9 mouse cellular contexts compared by ENCODE assay signal in genomic region chr11:69171626-69172025, GRCm38 (mm10). TPM values are rescaled to one million over a fixed set of nuclear protein-coding genes. Genes with fewer than 3 reads are reported as not detected.
A peak's percentile ranks its signal among the peaks of the same experiment; 100 is the strongest.
DNase-seq lines count a peak whose midpoint lies in the region; TF ChIP-seq lines count a peak whose summit lies in the region.
"Had no signal": no experiment of that assay in that cellular context is flagged by ENCODE, and none has a peak within 500 bp of the region (broad histone marks: within the 10 kb centered on the region; RNA-seq: fewer than 3 reads in every experiment).

No protein-coding gene starts in this region.

- H3K4me3 ChIP-seq in layer of hippocampus, adult 2 months, result no peak overlapping the region
- H3K4me3 ChIP-seq in MEL (ENCODE audit: control insufficient read depth in 1 of 2, insufficient read depth in 1 of 2, low read depth in 2 of 2, low read length in 2 of 2), result peak overlapping the region in 1 of 2 experiments; percentile 33; a peak in 1 of 4 replicates

- TF ChIP-seq RAD21 in MEL (IDR thresholded peaks at IDR 0.05; ENCODE audit: low read depth, low read length), result peak; percentile 44

- no peak overlapping the region for H3K27ac ChIP-seq in layer of hippocampus, adult 2 months
- no peak overlapping the region for H3K27ac ChIP-seq in MEL (ENCODE audit: control insufficient read depth, low read depth, low read length)

- H3K9ac ChIP-seq in MEL (ENCODE audit: control insufficient read depth, low read depth, low read length, poor library complexity, severe bottlenecking), result no peak overlapping the region

- peak; percentile 46 to 59 for DNase-seq in layer of hippocampus, adult 2 months (ENCODE audit: low spot score in 2 of 2)
- DNase-seq in layer of hippocampus, adult 8-10 months (ENCODE audit: low spot score in 2 of 2), result no peak
- peak; percentile 72 for DNase-seq in MEL (ENCODE audit: low read depth, low spot score)
- peak; percentile 44 for DNase-seq in c-Kit-positive CD71-positive TER-119-positive erythroid progenitor cells, embryonic 14.5 days (ENCODE audit: low spot score)
- peak; percentile 85 for DNase-seq in gastrocnemius, postnatal 25 days
- peak; percentile 60 for DNase-seq in left cerebral cortex, postnatal 4 days
- peak; percentile 70 for DNase-seq in ovary, postnatal 36 days (ENCODE audit: low spot score)
- DNase-seq in Muller cell, postnatal 12 days (ENCODE audit: inconsistent ontology term), result no peak

- 0 out of 4 replicates have a peak, but pooled peaks cover 0 to 2% of the 10 kb centered on the region in 2 experiments for H3K4me1 ChIP-seq in MEL (ENCODE audit: control insufficient read depth in 1 of 2, insufficient read depth in 2 of 2, low read length in 2 of 2)

- no peak for TF ChIP-seq POLR2A in MEL (IDR thresholded peaks at IDR 0.05; ENCODE audit: control insufficient read depth in 1 of 2, insufficient read depth in 1 of 2, low read depth in 1 of 2, low read length in 2 of 2, poor library complexity in 1 of 2)

- H3K79me2 ChIP-seq in MEL (ENCODE audit: control insufficient read depth, insufficient read depth, low read length, poor library complexity), result no peaks in the 10 kb centered on the region

- no peaks in the 10 kb centered on the region for H3K36me3 ChIP-seq in MEL (ENCODE audit: control insufficient read depth in 1 of 2, insufficient read depth in 2 of 2, low read length in 2 of 2)

- H3K27me3 ChIP-seq in MEL (ENCODE audit: control insufficient read depth in 1 of 2, insufficient read depth in 2 of 2, low read length in 2 of 2), result peaks cover 19 to 26% of the 10 kb centered on the region in 2 experiments

- H3K9me3 ChIP-seq in MEL (replicated peaks; ENCODE audit: insufficient read depth, low read length), result no peaks in the 10 kb centered on the region

- intact Hi-C loops in left cerebral cortex, postnatal 4 days (cut with DNase I), result no loop called here

- TF ChIP-seq EP300 in MEL (IDR thresholded peaks at IDR 0.05; ENCODE audit: low read depth in 1 of 2, low read length in 2 of 2), result no peak

- peak; percentile 93 for TF ChIP-seq CTCF in layer of hippocampus, adult 2 months (conservative IDR thresholded peaks at IDR 0.05)
- TF ChIP-seq CTCF in MEL (IDR thresholded peaks at IDR 0.05 in 2 of 3, conservative IDR thresholded peaks at IDR 0.05 in 1 of 3; ENCODE audit: control insufficient read depth in 1 of 3, insufficient read depth in 1 of 3, low read depth in 2 of 3, low read length in 3 of 3, poor library complexity in 1 of 3, severe bottlenecking in 1 of 3), result peak; percentile 85 to 93 (median 88)

TF ChIP-seq in MEL, 35 proteins besides CTCF, POLR2A, EP300 and RAD21:
- TF ChIP-seq ZMIZ1 (IDR thresholded peaks at IDR 0.05; ENCODE audit: low read depth, low read length), result no peak
- peak; percentile 27; the same call in 1 of the 2 replicates for TF ChIP-seq ZC3H11A (IDR thresholded peaks at IDR 0.05; ENCODE audit: low read depth, low read length)
- TF ChIP-seq SMC3 (IDR thresholded peaks at IDR 0.05; ENCODE audit: low read depth, low read length), result peak; percentile 74
TF ChIP-seq in MEL: peak in this region for 2.

RNA-seq across cellular contexts. Expression of gene Alox12b, which starts 14.8 kb away (rescaled TPM):
- total RNA-seq in layer of hippocampus, adult 2 months (2021), result 10 to 100 TPM in 1 of 2 experiments, 1 to 10 TPM in 1; 8.7 to 12.2 TPM
- 10 to 100 TPM in 2 of 4 experiments, 1 to 10 TPM in 2; 5.9 to 14.5 (median 10.5) TPM for total RNA-seq in layer of hippocampus, adult 8-10 months (2022)
- not detected in 2 replicates for total RNA-seq in MEL (2012; rRNA removed)
- not detected for polyA plus RNA-seq in MEL (2012; ENCODE audit: insufficient read depth in 1 of 2, insufficient read length in 2 of 2, low read depth in 1 of 2, low replicate concordance in 2 of 2, missing spikeins in 1 of 2)
- total RNA-seq in gastrocnemius, postnatal 25 days (2021), result under 1 TPM in 1 of 2 experiments, not detected in 1; 0.18 TPM
- under 1 TPM; 0.16 to 0.18 TPM for total RNA-seq in left cerebral cortex, postnatal 4 days (2021)
- polyA plus RNA-seq: heart, embryonic 16.5 days had no signal

RNA-seq across cellular contexts. Expression of gene Alox8, which starts 26.0 kb away (rescaled TPM):
- 1 to 10 TPM; 7.5 to 8.2 TPM for total RNA-seq in layer of hippocampus, adult 2 months (2021)
- total RNA-seq in layer of hippocampus, adult 8-10 months (2022), result 10 to 100 TPM in 1 of 4 experiments, 1 to 10 TPM in 3; 8.4 to 10.1 (median 9.3) TPM
- total RNA-seq in MEL (2012; rRNA removed), result 0.31 and 0.56 TPM in 2 replicates
- under 1 TPM in 1 of 2 experiments, not detected in 1; 0.07 TPM for polyA plus RNA-seq in MEL (2012; ENCODE audit: insufficient read depth in 1 of 2, insufficient read length in 2 of 2, low read depth in 1 of 2, low replicate concordance in 2 of 2, missing spikeins in 1 of 2)
- not detected for total RNA-seq in gastrocnemius, postnatal 25 days (2021)
- 1 to 10 TPM; 1.2 to 2.5 TPM for total RNA-seq in left cerebral cortex, postnatal 4 days (2021)

RNA-seq across cellular contexts. Expression of gene Aloxe3, which starts 45.9 kb away (rescaled TPM):
- total RNA-seq in layer of hippocampus, adult 2 months (2021), result 10 to 100 TPM in 1 of 2 experiments, 1 to 10 TPM in 1; 7.8 to 11.1 TPM
- total RNA-seq in layer of hippocampus, adult 8-10 months (2022), result 10 to 100 TPM in 2 of 4 experiments, 1 to 10 TPM in 2; 8.8 to 14.4 (median 10.1) TPM
- total RNA-seq in MEL (2012; rRNA removed), result not detected in 2 replicates
- polyA plus RNA-seq in MEL (2012; ENCODE audit: insufficient read depth in 1 of 2, insufficient read length in 2 of 2, low read depth in 1 of 2, low replicate concordance in 2 of 2, missing spikeins in 1 of 2), result under 1 TPM in 1 of 2 experiments, not detected in 1; 0.13 TPM
- not detected for total RNA-seq in gastrocnemius, postnatal 25 days (2021)
- total RNA-seq in left cerebral cortex, postnatal 4 days (2021), result 10 to 100 TPM; 10.8 to 13.1 TPM

RNA-seq across cellular contexts. Expression of gene 9130213A22Rik, which starts 49.2 kb away (rescaled TPM):
- total RNA-seq in layer of hippocampus, adult 2 months (2021), result 1 to 10 TPM; 1.4 to 1.5 TPM
- 1 to 10 TPM; 1.4 to 1.7 (median 1.5) TPM for total RNA-seq in layer of hippocampus, adult 8-10 months (2022)
- 0.08 TPM in 1 of 2 replicates, not detected in the other for total RNA-seq in MEL (2012; rRNA removed)
- under 1 TPM in 1 of 2 experiments, not detected in 1; 0.26 TPM for polyA plus RNA-seq in MEL (2012; ENCODE audit: insufficient read depth in 1 of 2, insufficient read length in 2 of 2, low read depth in 1 of 2, low replicate concordance in 2 of 2, missing spikeins in 1 of 2)
- total RNA-seq in gastrocnemius, postnatal 25 days (2021), result under 1 TPM in 1 of 2 experiments, not detected in 1; 0.21 TPM
- 1 to 10 TPM; 1.2 to 1.7 TPM for total RNA-seq in left cerebral cortex, postnatal 4 days (2021)

RNA-seq across cellular contexts. Expression of gene Hes7, which starts 51.4 kb away (rescaled TPM):
- 1 to 10 TPM in 1 of 2 experiments, under 1 TPM in 1; 0.79 to 1.0 TPM for total RNA-seq in layer of hippocampus, adult 2 months (2021)
- total RNA-seq in layer of hippocampus, adult 8-10 months (2022), result 1 to 10 TPM in 3 of 4 experiments, under 1 TPM in 1; 0.97 to 1.8 (median 1.2) TPM
- total RNA-seq in MEL (2012; rRNA removed), result 0.08 TPM in 1 of 2 replicates, not detected in the other
- polyA plus RNA-seq in MEL (2012; ENCODE audit: insufficient read depth in 1 of 2, insufficient read length in 2 of 2, low read depth in 1 of 2, low replicate concordance in 2 of 2, missing spikeins in 1 of 2), result 1 to 10 TPM in 1 of 2 experiments, not detected in 1; 1.4 TPM
- not detected for total RNA-seq in gastrocnemius, postnatal 25 days (2021)
- total RNA-seq in left cerebral cortex, postnatal 4 days (2021), result 1 to 10 TPM; 2.3 to 2.6 TPM

Comparison
In these comparisons a context has a peak if more than half of its experiments do, and no peak if none do; other contexts are left out.
1. DNase-seq: peak in layer of hippocampus, adult 2 months (2 of 2), MEL (single experiment), c-Kit-positive CD71-positive TER-119-positive erythroid progenitor cells, embryonic 14.5 days (single experiment), gastrocnemius, postnatal 25 days (single experiment), left cerebral cortex, postnatal 4 days (single experiment) and ovary, postnatal 36 days (single experiment); none in layer of hippocampus, adult 8-10 months (0 of 2) and Muller cell, postnatal 12 days (single experiment).